Mouse (Mus musculus): ENCODE results near the gene C2.
"Not testable (repeated sequence)": the region's sequence is repeated elsewhere in the genome, so short reads cannot be mapped to it uniquely, and the experiment has no call there.

Gene C2

GRCm38 (mm10) chr17:34910982-34911381 is 12.9 kb upstream of the C2 start:
- DNase-seq (ENCODE audit: low read depth), result no peak

GRCm38 (mm10) chr17:34902895-34903294 is 4.8 kb upstream of the C2 start:
- no peak for DNase-seq (ENCODE audit: low read depth)

GRCm38 (mm10) chr17:34901948-34902347 is 3.9 kb upstream of the C2 start:
- not testable (repeated sequence) for DNase-seq (ENCODE audit: low read depth)

- not testable (repeated sequence) for DNase-seq (ENCODE audit: low read depth)
Observed at GRCm38 (mm10) chr17:34900826-34901225, 2.8 kb upstream of the C2 start.

- no peak for DNase-seq (ENCODE audit: low read depth)
Observed at GRCm38 (mm10) chr17:34899890-34900243, 1.8 kb upstream of the C2 start.

- peak; percentile 58 for DNase-seq (ENCODE audit: low read depth)
Observed at GRCm38 (mm10) chr17:34899053-34899889, 1.2 kb upstream of the C2 start.

GRCm38 (mm10) chr17:34898706-34899052 is 614 bp upstream of the C2 start:
- DNase-seq (ENCODE audit: low read depth), result no peak

- no peak for DNase-seq (ENCODE audit: low read depth)
Observed at GRCm38 (mm10) chr17:34897373-34898159, 499 bp downstream of the C2 start.

- DNase-seq (ENCODE audit: low read depth), result peak; percentile 81
Observed at GRCm38 (mm10) chr17:34896366-34896765, 1.7 kb downstream of the C2 start.

- no peak for DNase-seq (ENCODE audit: low read depth)
Observed at GRCm38 (mm10) chr17:34895724-34896123, 2.3 kb downstream of the C2 start.

GRCm38 (mm10) chr17:34894801-34895530 is 3.1 kb downstream of the C2 start:
- DNase-seq (ENCODE audit: low read depth), result peak; percentile 54

GRCm38 (mm10) chr17:34894074-34894597 is 3.9 kb downstream of the C2 start:
- peak; percentile 91 for DNase-seq (ENCODE audit: low read depth)

- DNase-seq (ENCODE audit: low read depth), result no peak
Observed at GRCm38 (mm10) chr17:34893072-34893824, 4.8 kb downstream of the C2 start.

GRCm38 (mm10) chr17:34891377-34891776 is 6.7 kb downstream of the C2 start:
- peak; percentile 35 for DNase-seq (ENCODE audit: low read depth)

- no peak for DNase-seq (ENCODE audit: low read depth)
Observed at GRCm38 (mm10) chr17:34890074-34890743, 7.9 kb downstream of the C2 start.

GRCm38 (mm10) chr17:34887942-34888341 is 10.1 kb downstream of the C2 start:
- no peak for DNase-seq (ENCODE audit: low read depth)

- no peak for DNase-seq (ENCODE audit: low read depth)
Observed at GRCm38 (mm10) chr17:34885615-34886014, 12.4 kb downstream of the C2 start.

- DNase-seq (ENCODE audit: low read depth), result no peak
Observed at GRCm38 (mm10) chr17:34884704-34885103, 13.4 kb downstream of the C2 start.

- no peak for DNase-seq (ENCODE audit: low read depth)
Observed at GRCm38 (mm10) chr17:34883332-34883731, 14.7 kb downstream of the C2 start.

- DNase-seq (ENCODE audit: low read depth), result no peak
Observed at GRCm38 (mm10) chr17:34881683-34882310, 16.3 kb downstream of the C2 start, which contains the start of gene Gm20547. Gene Gm20547, minus strand, starts transcription at chr17:34882042.
